Mouse (Mus musculus) forebrain, postnatal 0 days (tissue): ENCODE measurements at regions not wholly inside any gene's neighbourhood (a gene's known extent, or its start where the extent isn't known, plus 50 kb on each side); places are given as distances from the start of the nearest gene placed in this dataset.

ENCODE experiments used
- ATAC-seq: fragments of 200-750 bp; cut with Nextera tagmentation; 2 replicates; pipeline ENCODE4 v1.8.0; 2017; ENCODE audit warnings: mild to moderate bottlenecking, moderate library complexity
- DNase-seq: peaks from one replicate; pipeline ENCODE4 v3.0.0-alpha.2; 2015
- H3K27ac ChIP-seq: fragments of 300-500 bp; sonication (generic); 2 replicates; pipeline ENCODE4 v1.5.1; 2014; ENCODE audit warnings: low read depth, mild to moderate bottlenecking, antibody characterized with exemption, low read length, moderate library complexity, mixed read lengths
- H3K27me3 ChIP-seq: fragments of 300-500 bp; sonication (generic); 2 replicates; pipeline ENCODE4 v1.6.1; 2014; ENCODE audit warnings: mild to moderate bottlenecking, low read length, mixed read lengths; ENCODE audit not compliant: insufficient read depth
- H3K36me3 ChIP-seq: fragments of 300-500 bp; sonication (generic); 2 replicates; pipeline ENCODE4 v1.6.1; 2014; ENCODE audit warnings: mild to moderate bottlenecking, moderate library complexity; ENCODE audit not compliant: insufficient read depth
- H3K4me1 ChIP-seq: fragments of 300-500 bp; sonication (generic); 2 replicates; pipeline ENCODE4 v1.6.1; 2014; ENCODE audit warnings: antibody characterized with exemption; ENCODE audit not compliant: insufficient read depth
- H3K4me2 ChIP-seq: fragments of 300-500 bp; sonication (generic); 2 replicates; pipeline ENCODE4 v1.6.1; 2014; ENCODE audit warnings: low read depth, mild to moderate bottlenecking, moderate library complexity
- H3K4me3 ChIP-seq: fragments of 300-500 bp; sonication (generic); 2 replicates; pipeline ENCODE4 v1.5.1; 2014; ENCODE audit warnings: low read depth, low read length, mixed read lengths
- H3K9ac ChIP-seq: fragments of 300-500 bp; sonication (generic); 2 replicates; pipeline ENCODE4 v1.6.1; 2014; ENCODE audit warnings: mild to moderate bottlenecking
- H3K9me3 ChIP-seq: fragments of 300-500 bp; sonication (generic); 2 replicates; pipeline ENCODE4 v1.6.1; 2016; ENCODE audit warnings: low read length
- CTCF ChIP-seq: sonication (generic); IDR thresholded peaks from 2 replicates; pipeline ENCODE4 v1.5.1; 2016; ENCODE audit warnings: antibody characterized with exemption, control low read depth, low read depth
- WGBS: fragments of 180-500 bp; shearing (Covaris S2); extraction: QIAGEN DNeasy Blood & Tissue Kit; methylation state at CpG from one replicate; pipeline ENCODE4 v1.1.7; 2014; 5-methylcytosine and 5-hydroxymethylcytosine counted together

GRCm38 (mm10) chr4:69020159-69020727 lies 66.0 kb upstream of the Brinp1 start:
- no peak for TF ChIP-seq CTCF
- ATAC-seq (no peak), DNase-seq (no peak)
- H3K4me1 ChIP-seq, result no peaks in the 10 kb centered on the region
- H3K4me2 ChIP-seq, result no peak overlapping the region
- no peak overlapping the region for H3K4me3 ChIP-seq
- H3K9ac ChIP-seq, result no peak overlapping the region
- no peak overlapping the region for H3K27ac ChIP-seq
- H3K9me3 ChIP-seq, result no peaks in the 10 kb centered on the region
- no peaks in the 10 kb centered on the region for H3K27me3 ChIP-seq
- H3K36me3 ChIP-seq, result no peaks in the 10 kb centered on the region
- 74% methylated on average over 6 of the region's 6 CpGs for WGBS

- TF ChIP-seq CTCF, result no peak
- H3K4me1 ChIP-seq, result no peaks in the 10 kb centered on the region
- no peak for DNase-seq
- no peaks in the 10 kb centered on the region for H3K27me3 ChIP-seq
- H3K36me3 ChIP-seq, result no peaks in the 10 kb centered on the region
- H3K9me3 ChIP-seq, result no peaks in the 10 kb centered on the region
- no peak overlapping the region for H3K4me2 ChIP-seq
- 66% methylated on average over 2 of the region's 2 CpGs for WGBS
- no peak overlapping the region for H3K4me3 ChIP-seq
- ATAC-seq, result no peak
- no peak overlapping the region for H3K27ac ChIP-seq
- no peak overlapping the region for H3K9ac ChIP-seq
Observed at GRCm38 (mm10) chr4:69015396-69015795, 61.2 kb upstream of the Brinp1 start.
